Mouse (Mus musculus): ENCODE results near the gene 1700122O11Rik. TPM values are rescaled to one million over a fixed set of nuclear protein-coding genes. Genes with fewer than 3 reads are reported as not detected.

Gene 1700122O11Rik
- total RNA-seq, 2 experiments from 2014 or later: not detected

Other genes starting within 250 kb of the 1700122O11Rik start
- under 1 TPM; 0.56 to 0.57 TPM for gene Mdfi, start 203.6 kb downstream of the 1700122O11Rik start, total RNA-seq (2021)
- gene Foxp4, start 113.6 kb downstream of the 1700122O11Rik start, total RNA-seq (2021): 10 to 100 TPM; 49.7 to 56.1 TPM
- gene 1700067P10Rik, start 51.0 kb upstream of the 1700122O11Rik start, total RNA-seq (2021): not detected
- gene 9830107B12Rik, start 108.0 kb upstream of the 1700122O11Rik start, total RNA-seq (2021): not detected
- gene A530064D06Rik, start 129.0 kb upstream of the 1700122O11Rik start, total RNA-seq (2021): not detected
- gene Trem1, start 194.5 kb upstream of the 1700122O11Rik start, total RNA-seq (2021): not detected
- gene Trem3, start 209.5 kb upstream of the 1700122O11Rik start, total RNA-seq (2021): not detected
- not detected for gene Treml4, start 226.0 kb upstream of the 1700122O11Rik start, total RNA-seq (2021)

Measured in layer of hippocampus, adult 18-20 months (tissue).